In genomic region chr7:134132323-134132722, GRCm38 (mm10) we compare ENCODE assay signal across 14 mouse cellular contexts.
A peak's percentile ranks its signal among the peaks of the same experiment; 100 is the strongest.
DNase-seq lines count a peak whose midpoint lies in the region; ATAC-seq lines count a peak whose summit lies in the region.
"Had no signal": no experiment of that assay in that cellular context is flagged by ENCODE, and none has a peak within 500 bp of the region (broad histone marks: within the 10 kb centered on the region; RNA-seq: fewer than 3 reads in every experiment).

No protein-coding gene starts in this region.

- 0 out of 2 replicates have a peak overlapping the region, but pooled peaks have one; percentile 58 for H3K27ac ChIP-seq in hindbrain, embryonic 13.5 days
- no peak overlapping the region for H3K27ac ChIP-seq in hindbrain, embryonic 10.5 days
- H3K27ac ChIP-seq: macrophage had no signal

- no peak overlapping the region for H3K9ac ChIP-seq in hindbrain, embryonic 13.5 days

- DNase-seq in hindbrain, embryonic 10.5 days (ENCODE audit: low spot score), result no peak
- peak; percentile 96 for DNase-seq in Muller cell, postnatal 12 days (ENCODE audit: inconsistent ontology term)
- DNase-seq in embryo, embryonic 11 days, result peak; percentile 33
- DNase-seq in mesoderm, embryonic 11.5 days (ENCODE audit: low read depth, low spot score), result peak; percentile 59
- no peak for DNase-seq in thymus, postnatal 36 days
- DNase-seq in adrenal gland, postnatal 4 days (ENCODE audit: low spot score in 2 of 2), result no peak
- DNase-seq: adrenal gland, postnatal 36 days; cerebellum, postnatal 25 days; kidney, adult 11 months; kidney, postnatal 10 days; lung, adult 2 months had no signal

- H3K9me3 ChIP-seq in hindbrain, embryonic 13.5 days, result peaks cover 4% of the 10 kb centered on the region; the same call in 1 of the 2 replicates
- H3K9me3 ChIP-seq in hindbrain, embryonic 10.5 days, result no peaks in the 10 kb centered on the region

- 32% methylated on average over 2 of the region's 2 CpGs for WGBS in hindbrain, embryonic 13.5 days
- 59% methylated on average over 2 of the region's 2 CpGs for WGBS in hindbrain, embryonic 10.5 days

- H3K36me3 ChIP-seq in hindbrain, embryonic 13.5 days, result no peaks in the 10 kb centered on the region
- H3K36me3 ChIP-seq in hindbrain, embryonic 10.5 days, result no peaks in the 10 kb centered on the region

- 0 out of 2 replicates have a peak, but pooled peaks have one; percentile 28 for ATAC-seq in hindbrain, embryonic 13.5 days (ENCODE audit: low FRiP score)
- ATAC-seq: CD4-positive, CD25-positive, alpha-beta regulatory T cell, adult 4 months had no signal

- H3K27me3 ChIP-seq in hindbrain, embryonic 13.5 days, result 0 out of 2 replicates have a peak, but pooled peaks cover 3% of the 10 kb centered on the region
- H3K27me3 ChIP-seq in hindbrain, embryonic 10.5 days (ENCODE audit: insufficient read depth, poor library complexity, severe bottlenecking), result no peaks in the 10 kb centered on the region

- H3K4me3 ChIP-seq in hindbrain, embryonic 13.5 days, result no peak overlapping the region
- H3K4me3 ChIP-seq in hindbrain, embryonic 10.5 days, result no peak overlapping the region

- H3K4me1 ChIP-seq in hindbrain, embryonic 13.5 days (replicated peaks), result peaks cover 22% of the 10 kb centered on the region
- H3K4me1 ChIP-seq in hindbrain, embryonic 10.5 days (replicated peaks), result peaks cover 3% of the 10 kb centered on the region; the same call in 1 of the 2 replicates

- H3K4me2 ChIP-seq in hindbrain, embryonic 13.5 days, result no peak overlapping the region

Comparison
In these comparisons a context has a peak if more than half of its experiments do, and no peak if none do; other contexts are left out.
1. DNase-seq: peak in Muller cell, postnatal 12 days (single experiment), embryo, embryonic 11 days (single experiment) and mesoderm, embryonic 11.5 days (single experiment); none in hindbrain, embryonic 10.5 days (single experiment), thymus, postnatal 36 days (0 of 2) and adrenal gland, postnatal 4 days (0 of 2).